Mouse (Mus musculus): ENCODE results near the gene Cyld. TPM values are rescaled to one million over a fixed set of nuclear protein-coding genes. Genes with fewer than 3 reads are reported as not detected.

Gene Cyld
- polyA plus RNA-seq, 1 experiment from 2014 or later: 15.8 TPM

- H3K27me3 ChIP-seq: no peaks in the 10 kb centered on the region
- H3K4me3 ChIP-seq: no peak overlapping the region
- no peaks in the 10 kb centered on the region for H3K4me1 ChIP-seq
- H3K36me3 ChIP-seq: no peaks in the 10 kb centered on the region
- no peaks in the 10 kb centered on the region for H3K9me3 ChIP-seq
- no peak for ATAC-seq (ENCODE audit: borderline replicate concordance, extremely low read depth, low FRiP score, low TSS enrichment)
- no peak overlapping the region for H3K27ac ChIP-seq
- no peak overlapping the region for H3K9ac ChIP-seq
- WGBS: 82% methylated on average over 5 of the region's 5 CpGs
- no peak overlapping the region for H3K4me2 ChIP-seq
Observed at GRCm38 (mm10) chr8:88795896-88796295, 99.1 kb downstream of the Cyld start.

GRCm38 (mm10) chr8:88796651-88797050 lies 99.8 kb downstream of the Cyld start:
- Histone ChIP-seq H3K4me3 (no peak overlapping the region), H3K4me2 (no peak overlapping the region), H3K9ac (no peak overlapping the region), H3K27ac (no peak overlapping the region), H3K27me3 (no peaks in the 10 kb centered on the region), H3K4me1 (no peaks in the 10 kb centered on the region), H3K36me3 (no peaks in the 10 kb centered on the region), H3K9me3 (no peaks in the 10 kb centered on the region)
- WGBS: 77% methylated on average over 9 of the region's 9 CpGs
- no peak for ATAC-seq (ENCODE audit: borderline replicate concordance, extremely low read depth, low FRiP score, low TSS enrichment)

Other genes starting within 250 kb of the Cyld start
- gene Nkd1, start 175.7 kb upstream of the Cyld start, polyA plus RNA-seq (2015; fragmentation: Nextera tagmentation; extraction: Ambion mirVana): 56.4 TPM in 2 replicates
- 2.3 and 2.7 TPM in 2 replicates for gene Snx20, start 60.9 kb upstream of the Cyld start, polyA plus RNA-seq (2015; fragmentation: Nextera tagmentation; extraction: Ambion mirVana)
- gene Nod2, start 49.7 kb upstream of the Cyld start, polyA plus RNA-seq (2015; fragmentation: Nextera tagmentation; extraction: Ambion mirVana): 0.11 and 0.21 TPM in 2 replicates